Mouse (Mus musculus) NIH3T3 (cell line): ENCODE results near the gene Pgm1.

ENCODE experiments used
- DNase-seq: peaks from one replicate; pipeline ENCODE4 v3.0.0-alpha.2; 2012; ENCODE audit warnings: low read depth

Gene Pgm1

DNA sequence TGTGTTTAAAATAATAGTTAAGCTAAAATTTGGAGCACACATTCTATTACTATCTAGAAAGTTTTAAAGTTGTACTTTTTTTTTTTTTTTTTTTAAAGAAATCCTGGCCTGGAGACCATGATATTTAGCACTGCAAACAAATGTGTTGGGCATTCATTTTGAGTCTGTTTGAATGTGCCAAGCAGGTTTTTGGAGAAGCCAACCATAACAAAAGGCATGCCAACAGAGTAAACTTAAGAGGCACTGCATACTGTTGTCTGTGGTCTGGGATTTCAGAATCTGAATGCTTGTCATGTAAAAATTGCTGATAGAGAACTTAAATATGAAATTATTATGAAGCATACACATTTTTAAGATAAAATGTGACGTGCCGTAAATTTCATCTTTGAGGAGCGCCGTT lies 28.0 kb downstream of the Pgm1 start:
- peak; percentile 76 for DNase-seq

DNA sequence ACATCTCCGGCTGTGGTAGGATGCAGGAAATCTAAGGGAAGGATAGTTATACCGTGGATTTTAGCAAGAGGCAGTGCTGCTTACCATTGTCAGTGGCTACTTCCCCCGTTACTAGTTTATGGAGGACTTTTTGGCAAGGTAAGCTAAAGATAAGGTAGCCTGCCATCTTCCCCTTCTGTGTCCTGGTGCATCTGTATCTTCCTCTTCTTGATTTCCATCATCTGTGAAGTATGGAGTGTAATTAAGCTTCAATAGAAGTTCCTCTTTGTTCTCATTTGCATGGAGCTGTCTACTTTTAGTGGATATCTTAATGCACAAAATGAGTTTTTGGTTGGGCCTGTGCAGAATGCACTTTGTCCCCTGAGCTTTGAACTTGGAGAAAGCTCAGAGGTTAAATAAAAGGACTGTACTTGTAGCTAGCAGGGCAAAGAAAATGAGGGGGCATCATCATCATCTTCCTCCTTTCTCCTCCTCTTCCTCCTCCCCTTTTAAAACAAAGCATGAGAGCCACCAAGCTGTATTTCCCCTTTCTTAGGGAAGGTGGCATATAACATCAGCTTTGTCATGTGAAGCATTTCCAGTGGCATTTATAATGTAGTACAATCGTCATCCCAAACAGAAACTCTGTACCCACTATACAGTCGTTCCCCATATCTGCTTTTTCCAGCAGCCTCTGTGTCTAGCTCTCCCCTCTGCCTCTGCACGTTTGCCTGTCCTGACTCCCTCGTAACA lies 29.0 kb downstream of the Pgm1 start:
- DNase-seq: no peak

DNA sequence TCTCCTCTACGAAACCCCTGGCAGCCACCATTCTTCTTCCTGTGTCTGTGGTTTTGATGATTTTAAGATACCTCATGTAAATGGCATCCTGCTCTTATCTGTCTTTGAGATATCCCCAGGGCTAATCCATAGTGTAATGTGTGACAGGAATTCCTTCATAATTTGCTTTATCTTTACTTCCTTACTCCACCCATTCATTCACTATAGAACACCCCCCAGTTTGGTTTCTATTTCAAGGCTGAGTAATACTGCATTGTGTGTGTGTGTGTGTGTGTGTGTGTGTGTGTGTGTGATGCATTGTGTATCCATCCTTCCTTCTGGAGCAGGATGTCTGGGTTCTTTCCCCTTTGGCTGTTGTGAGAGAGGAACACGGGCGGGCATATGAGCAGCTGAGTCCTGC lies 30.1 kb downstream of the Pgm1 start:
- peak; percentile 40 for DNase-seq

- no peak for DNase-seq
Measured at GRCm38 (mm10) chr4:99966555-99966954, 37.3 kb downstream of the Pgm1 start.

DNA sequence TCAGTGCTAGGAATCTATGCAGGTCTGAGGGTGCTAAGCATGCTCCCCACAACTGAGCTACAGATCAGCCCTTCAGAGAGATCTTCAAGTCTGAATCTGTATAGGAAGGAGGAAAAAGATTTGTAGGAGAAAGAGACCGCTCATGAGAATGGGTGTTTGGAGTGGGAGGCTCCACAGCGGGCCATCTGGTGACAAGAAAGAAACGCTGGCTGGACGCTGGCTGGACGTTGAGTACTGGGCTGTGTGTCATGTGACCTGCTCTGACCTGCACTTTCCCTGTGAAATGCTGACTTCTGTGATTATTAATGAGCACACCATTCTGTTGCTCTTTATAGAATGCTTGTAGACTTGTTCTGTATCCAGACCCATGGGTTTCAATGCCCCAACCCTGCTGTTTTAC lies 40.1 kb downstream of the Pgm1 start:
- DNase-seq: no peak

GRCm38 (mm10) chr4:99970097-99970496 lies 40.9 kb downstream of the Pgm1 start:
- DNase-seq: peak; percentile 82

- no peak for DNase-seq
Measured at GRCm38 (mm10) chr4:99972886-99973285, 43.7 kb downstream of the Pgm1 start.

- peak; percentile 29 for DNase-seq
Measured at GRCm38 (mm10) chr4:99973931-99974330, 44.7 kb downstream of the Pgm1 start.

DNA sequence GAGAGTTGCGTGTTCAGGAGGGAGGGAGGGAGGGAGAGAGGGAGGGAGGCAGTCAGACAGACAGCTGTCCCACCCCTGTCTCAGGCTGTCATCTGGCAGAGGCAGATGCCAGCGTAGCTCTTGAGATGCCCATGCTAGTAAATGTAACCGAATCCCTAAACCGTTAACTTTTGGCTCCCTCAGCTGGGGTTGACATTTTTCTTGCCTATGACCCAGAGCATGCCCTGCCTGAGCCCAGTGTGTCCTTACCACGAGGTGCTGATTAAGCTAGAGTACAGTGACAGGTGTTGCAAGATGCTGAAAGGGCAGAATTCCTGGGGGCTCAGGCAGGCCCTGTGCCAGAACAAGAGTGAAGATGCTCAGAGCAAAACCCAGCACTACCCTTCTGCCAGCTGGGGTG lies 45.2 kb downstream of the Pgm1 start:
- no peak for DNase-seq

DNA sequence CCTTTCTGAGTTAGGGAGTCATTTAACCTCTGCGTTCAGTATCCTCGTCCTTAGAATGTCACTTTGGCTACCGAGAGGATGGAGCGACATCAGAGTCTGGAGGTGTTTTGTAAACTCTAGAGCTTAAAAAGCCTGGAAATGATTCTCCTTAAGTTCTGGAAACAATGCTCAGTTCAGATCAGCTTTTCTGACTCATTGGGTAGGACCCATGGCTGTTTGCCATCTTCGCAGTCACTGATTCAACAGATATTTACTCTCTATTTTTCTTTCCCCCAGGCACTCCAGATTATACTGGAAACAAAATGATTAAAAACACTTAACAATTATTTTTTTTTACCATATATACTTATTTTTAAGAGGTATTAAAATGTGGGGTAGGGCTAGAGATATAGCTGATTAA lies 50.1 kb downstream of the Pgm1 start:
- peak; percentile 96 for DNase-seq

DNA sequence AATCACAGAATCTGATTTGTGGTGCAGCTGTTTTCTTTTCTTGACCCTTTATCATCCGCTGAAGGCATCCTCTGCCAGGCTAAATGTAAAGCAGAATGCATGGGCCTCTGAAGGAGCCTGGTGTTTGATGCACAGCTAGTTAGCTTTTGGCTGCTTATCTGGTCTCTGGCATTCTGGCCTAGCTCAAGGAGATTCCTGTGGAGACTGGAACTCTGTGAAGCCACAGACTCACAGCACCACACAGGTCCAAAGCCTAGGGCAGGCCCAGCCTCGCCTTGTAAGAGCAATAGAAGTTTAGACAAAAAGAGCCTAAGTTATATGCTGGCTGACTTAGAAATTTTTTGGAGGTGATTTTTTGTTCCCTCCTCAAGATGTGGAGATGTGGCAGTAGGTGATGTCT lies 52.0 kb downstream of the Pgm1 start:
- no peak for DNase-seq

DNA sequence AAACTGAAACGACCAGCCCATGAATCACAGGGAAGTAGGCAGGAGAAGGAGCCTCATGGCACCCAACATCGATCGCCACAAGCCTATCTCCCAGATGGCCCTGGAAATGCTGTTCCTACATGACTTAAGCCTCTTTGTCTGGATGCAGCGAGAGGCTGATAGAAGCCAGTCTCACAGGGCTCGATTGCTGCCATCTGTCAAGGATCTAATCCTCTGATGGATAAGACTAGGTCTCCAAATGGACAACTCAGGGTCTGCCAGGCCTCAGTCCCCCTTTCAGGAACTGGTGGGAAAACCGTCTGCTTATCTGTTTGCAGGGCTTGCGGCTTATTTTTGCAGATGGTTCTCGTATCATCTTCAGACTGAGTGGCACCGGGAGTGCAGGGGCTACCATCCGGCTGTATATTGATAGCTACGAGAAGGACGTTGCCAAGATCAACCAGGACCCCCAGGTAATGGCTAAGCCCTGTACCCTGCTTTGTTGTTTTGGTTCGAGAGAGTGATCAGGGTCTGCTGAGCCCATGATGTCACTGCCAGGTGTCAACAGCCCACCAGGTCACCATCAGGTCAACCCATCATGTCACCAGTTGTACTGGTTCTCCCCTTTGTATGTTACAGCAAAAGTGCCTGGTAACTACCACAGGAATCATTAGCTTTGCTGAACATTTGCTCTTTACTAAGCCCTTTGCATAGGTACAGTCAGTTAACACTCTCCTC lies 54.6 kb downstream of the Pgm1 start:
- DNase-seq: no peak

GRCm38 (mm10) chr4:99984369-99984752 lies 55.1 kb downstream of the Pgm1 start:
- no peak for DNase-seq

DNA sequence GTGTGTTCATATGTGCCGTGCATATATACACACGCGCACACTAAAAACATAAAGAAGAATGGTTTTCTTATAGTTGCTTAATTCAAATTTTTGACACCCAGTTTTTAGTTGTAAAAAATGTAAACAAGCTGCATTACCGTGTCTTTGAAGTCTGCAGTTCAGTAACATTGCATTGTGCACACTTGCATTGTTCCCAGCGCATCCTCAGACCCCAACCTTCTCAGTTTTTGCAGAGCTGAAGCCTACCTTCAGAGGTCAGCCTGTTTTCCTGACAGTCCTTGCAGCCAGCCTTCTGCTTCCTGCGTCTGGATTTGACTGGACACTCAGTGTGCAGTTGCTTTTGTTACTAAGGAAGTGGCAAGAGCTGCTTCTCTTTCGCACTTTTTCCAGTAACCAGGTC lies 55.9 kb downstream of the Pgm1 start:
- no peak for DNase-seq

- DNase-seq: no peak
Measured at GRCm38 (mm10) chr4:99985631-99986030, 56.4 kb downstream of the Pgm1 start.

GRCm38 (mm10) chr4:99986609-99987008 lies 57.4 kb downstream of the Pgm1 start:
- no peak for DNase-seq

DNA sequence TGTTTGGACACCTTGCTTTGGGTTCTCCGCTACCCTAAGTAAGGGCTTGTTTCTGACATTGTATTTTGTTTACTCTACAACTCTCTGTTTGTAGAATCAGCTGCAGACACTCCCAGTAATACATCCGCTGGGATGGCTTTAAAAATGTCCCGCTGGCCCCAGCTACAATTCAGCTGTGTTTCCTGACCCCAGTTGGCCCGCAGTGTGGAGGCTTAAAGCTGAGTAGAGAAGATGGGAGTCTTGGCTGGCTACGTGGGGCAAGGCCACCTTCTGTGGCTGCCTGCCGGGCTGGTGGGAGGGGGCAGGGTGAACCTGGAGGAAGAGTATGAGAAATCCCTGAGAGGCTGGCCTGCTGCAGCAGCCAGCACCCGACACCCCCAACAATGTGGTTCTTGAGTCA lies 59.6 kb downstream of the Pgm1 start:
- DNase-seq: no peak

GRCm38 (mm10) chr4:100000971-100001370 lies 71.8 kb downstream of the Pgm1 start:
- DNase-seq: peak; percentile 37

DNA sequence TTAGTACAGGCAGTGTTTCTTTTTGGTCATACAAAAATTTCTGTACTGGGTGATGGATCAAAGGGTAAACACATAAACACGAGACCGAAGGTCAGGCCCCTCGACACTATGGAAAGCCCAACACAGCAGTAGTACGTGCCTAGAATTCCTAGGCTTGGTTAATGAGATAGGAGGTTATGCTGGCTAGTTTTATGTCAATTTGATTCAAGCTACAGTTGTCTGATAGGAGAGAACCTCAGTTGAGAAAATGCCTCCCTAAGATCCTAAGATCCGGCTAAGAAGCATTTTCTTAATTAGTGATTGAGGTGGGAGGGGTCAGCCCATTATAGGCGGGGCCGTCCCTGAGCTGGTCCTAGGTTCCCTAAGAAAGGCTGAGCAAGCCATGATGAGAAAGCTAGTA lies 72.6 kb downstream of the Pgm1 start:
- no peak for DNase-seq

GRCm38 (mm10) chr4:100007721-100008120 lies 78.5 kb downstream of the Pgm1 start:
- no peak for DNase-seq

GRCm38 (mm10) chr4:100008371-100009090 lies 79.3 kb downstream of the Pgm1 start:
- peak; percentile 90 for DNase-seq

DNA sequence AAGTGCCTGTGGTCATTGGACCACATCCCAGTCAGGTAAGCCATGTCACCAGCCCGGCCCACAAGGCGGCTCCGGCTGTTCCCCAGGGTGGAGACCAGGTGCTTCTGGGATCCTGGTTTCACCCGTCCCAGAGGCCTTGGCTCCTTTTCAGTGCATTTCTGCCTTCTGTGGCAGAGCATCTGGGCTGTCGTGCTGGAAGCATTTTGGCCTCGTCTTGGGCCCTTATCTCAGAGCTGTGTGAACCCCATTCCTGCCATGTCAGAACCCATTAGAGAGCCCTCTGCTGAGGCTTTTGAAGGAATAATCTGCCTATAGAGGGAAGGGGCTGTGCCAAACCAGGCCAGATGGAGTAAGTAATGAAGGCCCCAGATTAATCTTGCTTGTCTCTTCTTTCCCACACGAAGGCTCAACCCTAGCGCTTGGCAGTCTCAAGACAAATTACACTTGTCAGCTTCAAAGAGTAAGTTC lies 80.0 kb downstream of the Pgm1 start:
- peak; percentile 61 for DNase-seq

GRCm38 (mm10) chr4:100010916-100011315 lies 81.7 kb downstream of the Pgm1 start:
- DNase-seq: peak; percentile 55
